Mouse (Mus musculus) midbrain, embryonic 11.5 days (tissue): ENCODE data around the gene Atxn10. TPM values are rescaled to one million over a fixed set of nuclear protein-coding genes. Genes with fewer than 3 reads are reported as not detected.

Experiments
- ATAC-seq: fragments of 200-750 bp; cut with Nextera tagmentation; 2 replicates; pipeline ENCODE4 v1.8.0; 2017; ENCODE audit warnings: moderate TSS enrichment, moderate library complexity; ENCODE audit not compliant: low FRiP score
- DNase-seq: peaks from one replicate; pipeline ENCODE4 v3.0.0; 2015; ENCODE audit warnings: low spot score; ENCODE audit errors: missing footprints
- H3K27ac ChIP-seq: fragments of 300-500 bp; sonication (generic); 2 replicates; pipeline ENCODE4 v1.5.1; 2014; ENCODE audit warnings: low read depth, low read length
- H3K27me3 ChIP-seq: fragments of 300-500 bp; sonication (generic); 2 replicates; pipeline ENCODE4 v1.6.1; 2014; ENCODE audit warnings: mild to moderate bottlenecking, low read length, moderate library complexity, mixed read lengths; ENCODE audit not compliant: control insufficient read depth, insufficient read depth
- H3K36me3 ChIP-seq: fragments of 300-500 bp; sonication (generic); 2 replicates; pipeline ENCODE4 v1.6.1; 2014; ENCODE audit warnings: mild to moderate bottlenecking, low read length, moderate library complexity, mixed read lengths; ENCODE audit not compliant: control insufficient read depth, insufficient read depth
- H3K4me1 ChIP-seq: fragments of 300-500 bp; sonication (generic); 2 replicates; pipeline ENCODE4 v1.6.1; 2014; ENCODE audit warnings: low read length; ENCODE audit not compliant: control insufficient read depth, insufficient read depth
- H3K4me2 ChIP-seq: fragments of 300-500 bp; sonication (generic); 2 replicates; pipeline ENCODE4 v1.6.1; 2014; ENCODE audit warnings: mild to moderate bottlenecking, moderate library complexity
- H3K4me3 ChIP-seq: fragments of 300-500 bp; sonication (generic); 2 replicates; pipeline ENCODE4 v1.5.1; 2014; ENCODE audit warnings: low read depth, low read length
- H3K9ac ChIP-seq: fragments of 300-500 bp; sonication (generic); 2 replicates; pipeline ENCODE4 v1.6.1; 2014; ENCODE audit warnings: low read length
- H3K9me3 ChIP-seq: fragments of 300-500 bp; sonication (generic); 2 replicates; pipeline ENCODE4 v1.6.1; 2016; ENCODE audit warnings: low read length; ENCODE audit not compliant: control insufficient read depth
- WGBS: fragments of 180-500 bp; shearing (Covaris S2); extraction: QIAGEN DNeasy Blood & Tissue Kit; methylation state at CpG from one replicate; pipeline ENCODE4 v1.1.7; 2014; 5-methylcytosine and 5-hydroxymethylcytosine counted together
- polyA plus RNA-seq: library from polyadenylated mRNA; unstranded; fragments of >200 nt; fragmentation: Nextera tagmentation; extraction: Ambion mirVana; gene quantifications from 2 replicates; pipeline ENCODE4 v1.2.1, GENCODE M21; 2014

The Atxn10 gene
- polyA plus RNA-seq, 1 experiment from 2014 or later: 419 TPM

DNA sequence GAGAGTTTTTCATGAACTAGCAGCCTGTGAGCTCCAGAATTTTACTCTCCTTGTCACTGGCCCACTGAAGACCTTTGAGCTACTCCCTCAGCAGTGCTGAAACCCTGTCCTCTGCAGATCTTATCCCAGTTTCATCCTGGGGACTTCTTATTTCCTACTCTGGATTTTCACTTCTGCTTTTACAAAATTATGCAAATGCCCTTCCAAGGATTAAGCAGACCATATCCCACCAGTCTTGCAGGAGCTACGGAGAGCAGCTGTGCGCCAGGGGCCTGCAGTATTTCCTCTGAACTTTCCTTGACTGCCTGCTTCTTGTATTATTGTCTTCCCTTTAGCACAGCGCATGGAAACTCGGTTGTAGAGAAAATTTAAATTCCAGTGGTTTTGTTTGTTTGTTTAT, 68.7 kb downstream of the Atxn10 start:
- Histone ChIP-seq H3K4me1 (peaks cover 7% of the 10 kb centered on the region), H3K9ac (no peak overlapping the region), H3K4me3 (no peak overlapping the region), H3K36me3 (no peaks in the 10 kb centered on the region), H3K9me3 (no peaks in the 10 kb centered on the region), H3K27me3 (no peaks in the 10 kb centered on the region), H3K4me2 (no peak overlapping the region), H3K27ac (no peak overlapping the region)
- DNase-seq (peak; percentile 71), ATAC-seq (no peak)
- WGBS: 73% methylated on average over 4 of the region's 4 CpGs

DNA sequence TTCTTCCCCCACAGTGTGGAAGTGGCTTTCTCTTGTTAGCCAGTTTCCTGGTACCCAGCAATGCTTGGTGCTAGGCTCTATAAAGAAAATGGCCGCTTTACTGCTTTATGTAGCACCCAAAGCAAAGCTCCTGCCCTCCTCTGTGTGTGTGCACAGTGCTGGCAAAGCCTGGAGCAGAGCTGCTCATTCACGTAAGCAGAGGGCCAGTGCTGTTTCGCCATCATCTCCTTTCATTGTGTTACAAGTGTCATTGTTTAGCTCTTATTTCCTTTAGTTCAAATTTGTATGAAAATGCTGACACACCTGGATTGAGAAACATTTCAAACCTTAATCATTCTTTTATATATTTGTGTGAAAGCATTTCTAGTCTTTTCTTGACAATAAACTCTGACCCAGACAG, 69.5 kb downstream of the Atxn10 start:
- H3K27ac ChIP-seq: no peak overlapping the region

GRCm38 (mm10) chr15:85406846-85407245, 70.8 kb downstream of the Atxn10 start:
- no peak overlapping the region for H3K9ac ChIP-seq
- ATAC-seq (no peak), DNase-seq (no peak)
- H3K4me1 ChIP-seq: peaks cover 6% of the 10 kb centered on the region
- WGBS: 91% methylated on average over 1 of the region's 1 CpGs
- H3K4me2 ChIP-seq: no peak overlapping the region
- no peaks in the 10 kb centered on the region for H3K9me3 ChIP-seq
- H3K27me3 ChIP-seq: no peaks in the 10 kb centered on the region
- H3K36me3 ChIP-seq: no peaks in the 10 kb centered on the region
- no peak overlapping the region for H3K4me3 ChIP-seq
- H3K27ac ChIP-seq: no peak overlapping the region

More for the DNA sequence above, 69.5 kb downstream of the Atxn10 start:
- WGBS: 86% methylated on average over 3 of the region's 3 CpGs
- DNase-seq (peak; percentile 26), ATAC-seq (no peak)
- no peak overlapping the region for H3K4me2 ChIP-seq
- no peaks in the 10 kb centered on the region for H3K9me3 ChIP-seq
- H3K4me3 ChIP-seq: no peak overlapping the region
- H3K27me3 ChIP-seq: no peaks in the 10 kb centered on the region
- no peak overlapping the region for H3K9ac ChIP-seq
- H3K4me1 ChIP-seq: peaks cover 7% of the 10 kb centered on the region
- no peaks in the 10 kb centered on the region for H3K36me3 ChIP-seq

DNA sequence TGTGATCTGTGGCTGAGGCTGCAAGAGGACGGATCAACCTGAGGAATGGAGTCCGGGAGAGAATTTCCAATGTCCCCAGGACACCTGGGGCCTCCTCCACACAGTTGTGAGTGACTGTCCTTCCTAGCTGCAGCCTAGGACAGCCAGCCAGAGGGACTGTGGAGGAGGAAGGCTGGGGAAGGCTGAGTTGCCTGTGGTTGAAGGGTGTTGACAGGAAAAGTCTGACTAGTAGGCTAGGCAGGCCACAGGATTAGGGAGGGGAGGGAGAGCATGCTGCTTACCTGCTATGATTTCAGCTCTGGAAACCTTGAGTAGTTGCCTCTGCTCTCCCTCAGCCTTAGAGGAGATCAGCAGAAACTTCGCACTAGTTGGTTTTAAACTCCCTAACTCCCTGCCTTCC, 71.3 kb downstream of the Atxn10 start:
- Histone ChIP-seq H3K4me1 (peaks cover 5% of the 10 kb centered on the region), H3K36me3 (no peaks in the 10 kb centered on the region), H3K9me3 (no peaks in the 10 kb centered on the region), H3K27ac (no peak overlapping the region), H3K4me3 (no peak overlapping the region), H3K27me3 (no peaks in the 10 kb centered on the region), H3K9ac (no peak overlapping the region), H3K4me2 (no peak overlapping the region)
- 89% methylated on average over 3 of the region's 3 CpGs for WGBS
- ATAC-seq: no peak
- DNase-seq: no peak

GRCm38 (mm10) chr15:85408790-85409189, 72.7 kb downstream of the Atxn10 start:
- Histone ChIP-seq H3K27me3 (no peaks in the 10 kb centered on the region), H3K9me3 (no peaks in the 10 kb centered on the region), H3K4me2 (no peak overlapping the region), H3K4me1 (peaks cover 5% of the 10 kb centered on the region), H3K9ac (no peak overlapping the region), H3K36me3 (no peaks in the 10 kb centered on the region), H3K4me3 (no peak overlapping the region), H3K27ac (no peak overlapping the region)
- 94% methylated on average over 5 of the region's 5 CpGs for WGBS
- DNase-seq (no peak), ATAC-seq (no peak)

DNA sequence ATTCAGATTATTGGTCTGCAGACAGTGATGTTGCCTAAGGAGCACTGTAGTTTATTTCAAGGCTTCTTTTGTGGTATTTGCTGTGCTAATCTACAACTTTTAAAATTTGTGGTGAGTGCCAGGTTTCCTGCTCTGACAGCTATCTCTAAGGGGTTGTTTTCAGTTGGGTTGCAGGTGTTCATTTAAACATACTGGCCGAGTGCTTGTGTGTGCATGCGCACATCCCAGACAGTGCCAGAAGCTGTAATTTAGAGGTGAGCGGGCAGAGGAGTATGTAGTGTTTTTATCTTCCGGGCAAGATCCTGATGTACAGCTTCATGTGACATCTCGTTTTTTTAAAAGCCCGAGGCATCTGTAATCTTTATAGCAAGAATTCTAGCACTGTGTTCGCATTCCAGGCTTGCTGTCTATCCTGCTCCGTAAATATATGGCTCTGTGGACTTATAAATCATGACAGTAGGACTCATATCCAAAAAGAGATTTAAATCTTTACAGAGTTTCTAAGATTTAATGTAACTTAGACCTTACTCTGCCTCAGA, 73.3 kb downstream of the Atxn10 start:
- DNase-seq (no peak), ATAC-seq (no peak)
- no peaks in the 10 kb centered on the region for H3K36me3 ChIP-seq
- WGBS: 93% methylated on average over 8 of the region's 8 CpGs
- no peak overlapping the region for H3K4me3 ChIP-seq
- peaks cover 5% of the 10 kb centered on the region for H3K4me1 ChIP-seq
- H3K4me2 ChIP-seq: no peak overlapping the region
- H3K27ac ChIP-seq: no peak overlapping the region
- no peaks in the 10 kb centered on the region for H3K27me3 ChIP-seq
- H3K9ac ChIP-seq: no peak overlapping the region
- no peaks in the 10 kb centered on the region for H3K9me3 ChIP-seq

- H3K27me3 ChIP-seq: no peaks in the 10 kb centered on the region
- peaks cover under 1% of the 10 kb centered on the region for H3K4me1 ChIP-seq
- no peak for DNase-seq
- no peak for ATAC-seq
- no peak overlapping the region for H3K4me3 ChIP-seq
- H3K9ac ChIP-seq: no peak overlapping the region
- H3K27ac ChIP-seq: no peak overlapping the region
- no peaks in the 10 kb centered on the region for H3K36me3 ChIP-seq
- H3K4me2 ChIP-seq: no peak overlapping the region
- no peaks in the 10 kb centered on the region for H3K9me3 ChIP-seq
- 80% methylated on average over 6 of the region's 6 CpGs for WGBS
These were observed 73.8 kb downstream of the Atxn10 start for GRCm38 (mm10) chr15:85409836-85410235.

DNA sequence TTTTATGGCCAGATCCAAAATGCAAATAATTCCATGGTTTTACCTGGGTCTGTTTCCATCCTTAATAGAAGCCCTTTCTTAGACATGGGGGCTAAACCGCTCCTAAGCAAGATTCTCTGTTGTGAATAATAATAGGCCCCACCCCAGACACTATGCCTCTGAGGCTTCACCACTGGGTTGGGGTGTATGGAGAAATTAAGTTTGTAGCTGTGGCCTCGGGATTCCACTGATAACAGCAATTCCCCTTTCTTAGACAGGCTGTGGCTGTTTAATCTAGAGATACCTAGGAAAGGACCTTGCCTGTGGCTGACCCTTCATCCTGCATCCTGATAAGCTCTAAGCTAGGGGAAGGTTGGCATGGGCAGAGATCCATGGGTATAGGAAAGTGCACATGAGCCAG, 78.6 kb downstream of the Atxn10 start:
- H3K9ac ChIP-seq: no peak overlapping the region
- H3K4me3 ChIP-seq: no peak overlapping the region
- no peak overlapping the region for H3K27ac ChIP-seq
- H3K36me3 ChIP-seq: peaks cover 2% of the 10 kb centered on the region; the same call in 1 of the 2 replicates
- H3K4me2 ChIP-seq: no peak overlapping the region
- DNase-seq (no peak), ATAC-seq (no peak)
- no peaks in the 10 kb centered on the region for H3K9me3 ChIP-seq
- WGBS: 88% methylated on average over 2 of the region's 2 CpGs
- no peaks in the 10 kb centered on the region for H3K4me1 ChIP-seq
- no peaks in the 10 kb centered on the region for H3K27me3 ChIP-seq

DNA sequence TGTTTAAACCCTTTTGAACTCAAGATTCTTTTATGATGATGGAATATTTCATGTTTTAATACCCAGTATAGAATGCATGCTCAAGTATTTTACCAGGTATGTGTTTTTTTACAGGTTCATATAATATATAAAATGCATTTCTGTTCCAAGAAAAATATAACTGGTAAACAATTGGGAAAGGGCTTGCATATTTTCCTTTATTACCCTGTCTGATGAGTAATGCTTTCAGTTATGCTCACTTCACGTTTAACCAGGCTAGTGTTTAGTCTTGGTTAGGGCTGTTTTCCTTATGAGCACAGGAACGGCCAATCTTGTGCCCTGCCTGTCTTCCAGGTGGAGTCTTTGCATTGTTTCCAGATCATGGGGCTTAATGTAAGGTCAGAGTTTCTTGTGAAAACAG, 84.6 kb downstream of the Atxn10 start:
- ATAC-seq (no peak), DNase-seq (no peak)
- H3K36me3 ChIP-seq: peaks cover 2% of the 10 kb centered on the region; the same call in 1 of the 2 replicates
- H3K4me3 ChIP-seq: no peak overlapping the region
- H3K9ac ChIP-seq: no peak overlapping the region
- no peak overlapping the region for H3K4me2 ChIP-seq
- no peaks in the 10 kb centered on the region for H3K27me3 ChIP-seq
- WGBS: 85% methylated on average over 2 of the region's 2 CpGs
- no peaks in the 10 kb centered on the region for H3K4me1 ChIP-seq
- H3K9me3 ChIP-seq: no peaks in the 10 kb centered on the region
- no peak overlapping the region for H3K27ac ChIP-seq
